Mouse (Mus musculus) hindbrain, embryonic 15.5 days (tissue): Measurements from ENCODE around the gene Efna1. TPM values are rescaled to one million over a fixed set of nuclear protein-coding genes. Genes with fewer than 3 reads are reported as not detected.

ENCODE experiments used
- ATAC-seq: fragments of 200-750 bp; cut with Nextera tagmentation; 2 replicates; pipeline ENCODE4 v1.8.0; 2017; ENCODE audit warnings: low read depth, moderate number of reproducible peaks, moderate TSS enrichment; ENCODE audit not compliant: low FRiP score
- H3K27ac ChIP-seq: fragments of 300-500 bp; sonication (generic); replicated peaks from 2 replicates; pipeline ENCODE4 v1.5.1; 2015; ENCODE audit warnings: mild to moderate bottlenecking, inconsistent platforms
- H3K27me3 ChIP-seq: fragments of 300-500 bp; sonication (generic); 2 replicates; pipeline ENCODE4 v1.6.1; 2015; ENCODE audit warnings: control low read depth, inconsistent platforms
- H3K36me3 ChIP-seq: fragments of 300-500 bp; sonication (generic); 2 replicates; pipeline ENCODE4 v1.6.1; 2015; ENCODE audit warnings: control low read depth, inconsistent platforms
- H3K4me1 ChIP-seq: fragments of 300-500 bp; sonication (generic); replicated peaks from 2 replicates; pipeline ENCODE4 v1.6.1; 2015; ENCODE audit warnings: control low read depth, inconsistent platforms
- H3K4me2 ChIP-seq: fragments of 300-500 bp; sonication (generic); 2 replicates; pipeline ENCODE4 v1.6.1; 2015; ENCODE audit warnings: moderate library complexity, mild to moderate bottlenecking, inconsistent platforms
- H3K4me3 ChIP-seq: fragments of 300-500 bp; sonication (generic); 2 replicates; pipeline ENCODE4 v1.5.1; 2015; ENCODE audit warnings: mild to moderate bottlenecking, inconsistent platforms
- H3K9ac ChIP-seq: fragments of 300-500 bp; sonication (generic); 2 replicates; pipeline ENCODE4 v1.6.1; 2015; ENCODE audit warnings: inconsistent platforms
- H3K9me3 ChIP-seq: fragments of 300-500 bp; sonication (generic); 2 replicates; pipeline ENCODE4 v1.6.1; 2016; ENCODE audit warnings: control low read depth, inconsistent platforms
- WGBS: fragments of 180-500 bp; shearing (Covaris S2); methylation state at CpG from one replicate; pipeline ENCODE4 v1.1.7; 2015; 5-methylcytosine and 5-hydroxymethylcytosine counted together
- polyA plus RNA-seq: library from polyadenylated mRNA; unstranded; fragments of >200 nt; fragmentation: Nextera tagmentation; extraction: Ambion mirVana; gene quantifications from 2 replicates; pipeline ENCODE4 v1.2.1, GENCODE M21; 2015

The Efna1 gene
- polyA plus RNA-seq, 1 experiment from 2014 or later = 8.9 TPM

DNA sequence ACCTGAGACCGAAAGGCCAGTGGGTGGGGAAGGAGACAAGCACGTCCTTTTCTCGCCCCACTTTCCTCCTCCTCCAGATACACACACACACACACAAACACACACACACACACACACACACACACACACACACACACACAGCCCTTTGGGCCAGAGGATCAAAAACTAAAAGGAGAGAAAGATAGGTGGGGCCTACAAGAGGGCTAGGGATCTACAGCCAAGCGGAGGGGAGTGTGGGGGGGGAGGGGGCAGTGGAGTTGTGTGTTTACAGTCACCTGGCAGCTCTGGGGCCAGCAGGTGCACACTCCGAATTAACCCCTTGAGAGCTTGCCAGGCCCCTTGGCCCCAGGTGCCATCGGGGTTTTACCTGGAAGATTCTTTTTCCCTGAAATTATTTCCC is 48.3 kb downstream of the Efna1 start:
- Histone ChIP-seq H3K27ac (no peak overlapping the region), H3K4me2 (no peak overlapping the region), H3K4me1 (peaks cover 14% of the 10 kb centered on the region), H3K9ac (no peak overlapping the region), H3K9me3 (no peaks in the 10 kb centered on the region), H3K27me3 (no peaks in the 10 kb centered on the region), H3K4me3 (no peak overlapping the region), H3K36me3 (peaks cover 41% of the 10 kb centered on the region)
- ATAC-seq = no peak
- WGBS = 80% methylated on average over 6 of the region's 6 CpGs

DNA sequence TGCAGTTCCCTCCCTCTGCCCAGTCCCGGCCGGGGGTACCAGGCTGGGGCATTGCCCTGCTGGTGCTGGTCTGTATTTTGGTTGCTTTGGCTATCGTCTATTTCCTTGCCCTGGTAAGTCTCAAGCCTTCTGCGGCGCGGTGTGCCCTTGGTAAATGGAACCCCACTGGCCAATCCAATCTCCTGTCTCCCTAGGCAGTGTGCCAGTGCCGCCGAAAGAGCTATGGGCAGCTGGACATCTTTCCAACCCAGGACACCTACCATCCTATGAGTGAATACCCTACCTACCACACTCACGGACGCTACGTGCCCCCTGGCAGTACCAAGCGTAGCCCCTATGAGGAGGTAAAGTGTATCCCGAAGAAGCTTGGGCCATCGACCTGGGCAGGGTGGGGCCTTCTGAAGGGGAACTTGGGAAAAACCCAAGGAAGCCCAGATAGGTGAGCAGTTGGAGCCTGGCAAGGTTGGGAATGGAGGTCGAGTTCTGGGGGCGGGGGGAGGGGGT is 49.1 kb downstream of the Efna1 start:
- Histone ChIP-seq H3K9ac (no peak overlapping the region), H3K27me3 (no peaks in the 10 kb centered on the region), H3K9me3 (no peaks in the 10 kb centered on the region), H3K36me3 (peaks cover 34% of the 10 kb centered on the region), H3K4me2 (no peak overlapping the region), H3K4me3 (no peak overlapping the region), H3K4me1 (peaks cover 22% of the 10 kb centered on the region), H3K27ac (no peak overlapping the region)
- no peak for ATAC-seq
- WGBS = 80% methylated on average over 16 of the region's 16 CpGs

DNA sequence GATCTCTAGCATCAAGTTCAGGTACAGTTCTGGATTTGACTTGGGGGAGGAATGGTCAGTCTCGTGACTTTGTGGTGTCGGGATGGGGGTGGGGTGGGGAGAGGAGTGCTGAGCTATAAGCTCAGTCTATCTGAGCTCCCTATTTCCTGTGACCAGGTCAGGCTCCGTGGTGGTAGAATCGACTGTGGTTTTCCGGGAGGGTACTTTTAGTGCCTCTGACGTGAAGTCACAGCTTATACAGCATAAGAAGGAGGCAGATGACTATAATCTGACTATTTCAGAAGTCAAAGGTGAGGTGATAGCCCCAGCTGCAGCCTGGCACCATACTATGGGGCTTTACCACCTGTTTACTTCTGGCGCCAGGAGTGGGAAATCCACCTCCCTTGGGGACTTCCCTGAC is 49.6 kb downstream of the Efna1 start:
- WGBS = 78% methylated on average over 7 of the region's 7 CpGs

DNA sequence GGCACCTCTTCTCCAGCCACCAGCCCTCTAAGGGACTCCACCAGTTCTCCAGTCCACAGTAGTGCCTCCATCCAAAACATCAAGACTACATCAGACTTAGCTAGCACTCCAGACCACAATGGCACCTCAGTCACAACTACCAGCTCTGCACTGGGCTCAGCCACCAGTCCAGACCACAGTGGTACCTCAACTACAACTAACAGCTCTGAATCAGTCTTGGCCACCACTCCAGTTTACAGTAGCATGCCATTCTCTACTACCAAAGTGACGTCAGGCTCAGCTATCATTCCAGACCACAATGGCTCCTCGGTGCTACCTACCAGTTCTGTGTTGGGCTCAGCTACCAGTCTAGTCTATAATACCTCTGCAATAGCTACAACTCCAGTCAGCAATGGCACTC is 50.4 kb downstream of the Efna1 start:
- Histone ChIP-seq H3K9ac (no peak overlapping the region), H3K27me3 (no peaks in the 10 kb centered on the region), H3K4me2 (no peak overlapping the region), H3K27ac (no peak overlapping the region), H3K9me3 (no peaks in the 10 kb centered on the region), H3K4me3 (no peak overlapping the region), H3K36me3 (peaks cover 22% of the 10 kb centered on the region), H3K4me1 (peaks cover 35% of the 10 kb centered on the region)
- no peak for ATAC-seq
- 95% methylated on average over 2 of the region's 2 CpGs for WGBS

More for the DNA sequence above, 49.6 kb downstream of the Efna1 start:
- Histone ChIP-seq H3K36me3 (peaks cover 29% of the 10 kb centered on the region), H3K4me3 (no peak overlapping the region), H3K27me3 (no peaks in the 10 kb centered on the region), H3K4me2 (no peak overlapping the region), H3K27ac (no peak overlapping the region), H3K9me3 (no peaks in the 10 kb centered on the region), H3K9ac (no peak overlapping the region), H3K4me1 (peaks cover 27% of the 10 kb centered on the region)
- no peak for ATAC-seq

DNA sequence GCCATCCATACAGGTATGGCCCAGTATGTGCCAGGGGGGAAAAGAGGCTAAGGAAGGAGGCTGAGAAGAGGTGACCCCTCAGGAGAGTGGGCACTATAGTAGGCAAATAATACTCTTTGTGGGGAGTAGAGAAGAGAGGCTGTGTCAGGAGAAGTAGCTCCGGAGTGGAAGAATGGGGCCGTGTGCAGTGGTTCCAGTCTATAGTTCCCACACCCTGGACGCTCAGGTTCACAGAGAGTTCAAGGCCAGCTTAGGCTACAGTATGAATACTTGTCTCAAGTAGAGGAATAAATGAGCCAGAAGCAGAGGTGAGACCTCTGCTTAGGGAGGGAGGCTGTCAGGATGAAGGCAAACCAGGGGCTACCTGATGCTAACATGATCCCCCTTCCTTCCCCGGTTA is 51.7 kb downstream of the Efna1 start:
- Histone ChIP-seq H3K27me3 (no peaks in the 10 kb centered on the region), H3K4me2 (no peak overlapping the region), H3K4me1 (peaks cover 47% of the 10 kb centered on the region), H3K9me3 (no peaks in the 10 kb centered on the region), H3K36me3 (peaks cover 9% of the 10 kb centered on the region), H3K4me3 (no peak overlapping the region), H3K27ac (no peak overlapping the region), H3K9ac (no peak overlapping the region)
- ATAC-seq = no peak
- WGBS = 56% methylated on average over 4 of the region's 4 CpGs

DNA sequence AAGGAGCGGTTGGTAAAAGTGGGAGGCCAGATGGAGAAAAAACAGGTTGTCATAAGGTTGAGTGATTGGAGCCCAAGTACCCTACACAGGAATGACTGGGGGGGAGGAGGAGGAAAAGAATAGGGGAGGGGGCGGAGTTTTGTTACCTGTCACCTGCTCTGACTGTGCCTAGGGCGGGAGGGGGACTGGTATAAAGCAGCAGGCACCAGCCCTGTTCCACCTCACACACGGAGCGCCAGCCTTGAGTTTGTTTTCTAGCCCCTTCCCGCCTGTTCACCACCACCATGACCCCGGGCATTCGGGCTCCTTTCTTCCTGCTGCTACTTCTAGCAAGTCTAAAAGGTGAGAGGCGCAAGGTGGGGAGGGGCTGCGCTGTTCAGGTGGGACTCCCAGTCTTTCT is 52.1 kb downstream of the Efna1 start, which contains the start of gene Muc1:
Muc1 (plus strand) TSS at position 222 of the 400 bp plus-strand sequence.
- Histone ChIP-seq H3K9me3 (no peaks in the 10 kb centered on the region), H3K27me3 (no peaks in the 10 kb centered on the region), H3K4me1 (peaks cover 51% of the 10 kb centered on the region), H3K27ac (peak within 1 kb of the TSS; percentile 84), H3K4me2 (peak within 1 kb of the TSS; percentile 67), H3K9ac (peak within 1 kb of the TSS; percentile 30; the same call in 1 of the 2 replicates), H3K36me3 (peaks cover 5% of the 10 kb centered on the region; the same call in 1 of the 2 replicates), H3K4me3 (peak within 1 kb of the TSS; percentile 41)
- ATAC-seq = no peak
- WGBS = 39% methylated on average over 10 of the region's 10 CpGs

DNA sequence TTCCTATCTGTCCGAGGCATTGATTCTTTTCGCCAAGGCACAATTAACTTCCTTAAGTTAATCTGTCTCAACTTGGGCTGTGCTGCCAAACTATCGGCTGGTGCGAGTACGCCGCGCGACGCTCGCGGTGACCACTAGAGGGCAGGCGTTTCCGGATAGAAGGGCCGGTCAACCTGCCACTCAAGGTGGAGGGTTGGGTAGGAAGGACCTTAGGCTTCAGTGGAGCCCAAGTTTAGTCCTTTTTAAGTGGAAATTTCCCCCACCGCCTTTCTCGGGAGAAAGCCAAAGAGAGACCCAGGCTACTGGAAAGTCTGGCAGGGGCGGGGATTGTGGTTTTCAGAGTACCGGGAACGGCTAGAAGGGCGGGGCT is 52.8 kb downstream of the Efna1 start:
- Histone ChIP-seq H3K9me3 (no peaks in the 10 kb centered on the region), H3K27ac (peak overlapping the region; percentile 84), H3K27me3 (no peaks in the 10 kb centered on the region), H3K36me3 (no peaks in the 10 kb centered on the region), H3K4me3 (peak overlapping the region; percentile 41), H3K9ac (peak overlapping the region; percentile 19; the same call in 1 of the 2 replicates), H3K4me1 (peaks cover 56% of the 10 kb centered on the region), H3K4me2 (peak overlapping the region; percentile 67)
- WGBS = under 1% methylated on average over 20 of the region's 20 CpGs
- peak; percentile 40 for ATAC-seq

DNA sequence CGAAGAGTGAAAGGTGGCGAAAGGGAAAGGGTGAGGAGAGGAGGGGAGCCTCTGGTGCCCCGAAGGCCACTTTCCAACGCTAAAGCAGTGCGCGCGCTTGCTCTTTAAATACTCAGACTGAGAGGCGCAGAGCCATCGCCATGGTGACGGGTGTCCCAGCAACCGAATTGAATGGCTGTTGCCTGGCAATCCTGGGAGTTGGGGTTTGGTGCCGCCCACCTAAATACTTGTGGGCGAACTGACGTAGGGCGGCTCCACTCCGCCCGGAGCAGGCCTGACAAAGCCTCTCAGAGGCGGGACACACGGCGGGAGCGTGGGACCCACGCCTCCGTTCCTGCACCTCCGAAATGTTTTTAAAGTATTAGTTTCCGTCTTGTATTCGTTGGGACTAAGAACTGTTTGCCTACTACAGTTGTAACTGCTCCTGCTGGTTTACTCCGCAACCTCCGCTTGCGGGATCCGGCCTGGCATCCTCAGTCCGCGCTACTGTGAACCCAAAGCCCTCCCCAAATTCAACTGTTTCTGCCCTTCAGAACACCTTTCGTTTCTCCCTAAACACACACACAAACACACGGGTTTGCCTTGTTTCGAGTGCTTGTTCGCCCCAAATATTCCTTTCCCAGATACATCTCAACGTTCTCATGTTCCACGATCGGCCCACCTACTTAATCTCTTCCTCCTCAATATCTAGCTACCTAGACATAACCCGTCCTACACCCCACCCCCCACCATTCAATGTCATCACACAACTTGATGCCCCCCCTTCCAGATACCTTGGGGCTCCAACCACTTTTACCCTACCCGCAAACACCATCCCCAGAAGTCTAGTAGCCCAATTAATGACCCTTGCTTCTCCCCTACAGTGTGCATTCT is 53.4 kb downstream of the Efna1 start:
- Histone ChIP-seq H3K4me1 (peaks cover 56% of the 10 kb centered on the region), H3K27ac (peak overlapping the region; percentile 84), H3K4me2 (peak overlapping the region; percentile 67), H3K27me3 (no peaks in the 10 kb centered on the region), H3K4me3 (peak overlapping the region; percentile 41), H3K36me3 (no peaks in the 10 kb centered on the region), H3K9ac (peak overlapping the region; percentile 46), H3K9me3 (no peaks in the 10 kb centered on the region)
- ATAC-seq = peak; percentile 80
- WGBS = 3% methylated on average over 41 of the region's 41 CpGs

DNA sequence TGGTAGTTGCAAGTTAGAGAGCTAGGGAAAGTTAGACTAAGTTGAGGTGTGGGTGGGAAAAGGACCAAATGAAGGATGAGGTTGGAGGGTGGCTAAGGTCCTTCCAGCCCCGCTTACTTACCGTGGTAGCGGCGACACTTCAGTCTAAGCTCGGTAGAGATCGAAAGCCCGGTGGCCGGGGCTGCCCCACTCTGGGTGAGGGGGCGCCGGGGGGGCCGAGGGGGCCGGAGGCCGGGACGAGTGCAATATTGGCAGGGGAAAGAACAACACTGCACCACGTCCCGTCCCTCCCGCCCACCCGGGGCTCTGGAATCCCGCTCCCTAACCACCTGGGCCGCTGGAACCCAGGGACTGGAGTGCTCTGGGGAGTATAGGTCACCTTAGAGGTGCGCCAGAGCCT is 54.0 kb downstream of the Efna1 start, which contains the start of gene Mtx1:
Mtx1 (minus strand) TSS at position 189 of the 400 bp plus-strand sequence.
- H3K9me3 ChIP-seq = no peaks in the 10 kb centered on the region
- WGBS = 2% methylated on average over 21 of the region's 21 CpGs
- H3K9ac ChIP-seq = peak within 1 kb of the TSS; percentile 46
- peaks cover 56% of the 10 kb centered on the region for H3K4me1 ChIP-seq
- no peaks in the 10 kb centered on the region for H3K36me3 ChIP-seq
- H3K4me3 ChIP-seq = peak within 1 kb of the TSS; percentile 41
- no peaks in the 10 kb centered on the region for H3K27me3 ChIP-seq
- ATAC-seq = no peak
- H3K4me2 ChIP-seq = peak within 1 kb of the TSS; percentile 67
- peak within 1 kb of the TSS; percentile 84 for H3K27ac ChIP-seq

DNA sequence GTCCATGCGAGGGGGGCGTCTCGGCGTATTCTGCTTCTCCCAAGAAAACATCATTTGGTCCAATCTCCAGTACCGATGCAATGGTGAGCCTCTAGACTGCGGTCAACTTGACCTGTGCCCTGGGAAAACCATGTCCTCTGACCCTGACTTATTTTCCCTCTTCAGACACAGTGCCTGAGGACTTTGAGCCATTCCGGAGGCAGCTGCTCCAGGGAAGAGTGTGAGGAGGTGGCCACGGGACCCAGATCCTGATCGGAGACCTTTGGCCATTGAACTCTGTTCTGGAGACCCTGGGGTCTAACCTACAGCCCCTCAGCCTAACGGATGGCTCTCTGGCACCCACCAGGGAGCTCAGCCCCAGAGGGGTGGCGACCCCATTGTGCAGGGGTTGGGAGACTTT is 54.6 kb downstream of the Efna1 start:
- H3K27ac ChIP-seq = peak overlapping the region; percentile 84
- no peaks in the 10 kb centered on the region for H3K36me3 ChIP-seq
- H3K4me2 ChIP-seq = peak overlapping the region; percentile 67
- no peaks in the 10 kb centered on the region for H3K9me3 ChIP-seq
- WGBS = 9% methylated on average over 11 of the region's 11 CpGs
- H3K4me3 ChIP-seq = peak overlapping the region; percentile 41
- peaks cover 56% of the 10 kb centered on the region for H3K4me1 ChIP-seq
- no peak for ATAC-seq
- H3K9ac ChIP-seq = peak overlapping the region; percentile 46
- H3K27me3 ChIP-seq = no peaks in the 10 kb centered on the region

DNA sequence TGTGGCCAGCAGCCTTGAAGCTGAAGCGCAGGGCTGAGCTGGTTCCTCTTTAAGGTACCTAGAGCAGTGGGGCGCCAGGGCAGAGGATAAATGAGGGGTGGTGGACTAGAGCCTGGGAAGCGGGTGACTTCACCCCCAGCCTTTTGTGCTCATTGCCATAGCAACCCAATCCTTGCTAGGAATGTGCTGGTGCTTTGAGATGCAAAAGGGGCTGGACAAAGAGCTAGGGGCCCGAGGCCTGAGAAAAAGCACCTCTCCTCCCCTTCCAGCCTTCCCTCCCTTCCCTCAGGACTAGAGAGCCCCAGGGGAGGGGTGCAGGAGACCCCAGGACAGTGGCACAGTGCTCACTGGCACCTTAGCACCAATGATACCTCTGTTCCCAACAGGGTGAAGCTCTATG is 55.0 kb downstream of the Efna1 start:
- Histone ChIP-seq H3K9me3 (no peaks in the 10 kb centered on the region), H3K4me3 (peak overlapping the region; percentile 41), H3K4me1 (peaks cover 56% of the 10 kb centered on the region), H3K27ac (peak overlapping the region; percentile 84), H3K27me3 (no peaks in the 10 kb centered on the region), H3K36me3 (no peaks in the 10 kb centered on the region), H3K4me2 (peak overlapping the region; percentile 67), H3K9ac (peak overlapping the region; percentile 46)
- ATAC-seq = peak; percentile 65
- 5% methylated on average over 4 of the region's 4 CpGs for whole genome bisulfite sequencing

DNA sequence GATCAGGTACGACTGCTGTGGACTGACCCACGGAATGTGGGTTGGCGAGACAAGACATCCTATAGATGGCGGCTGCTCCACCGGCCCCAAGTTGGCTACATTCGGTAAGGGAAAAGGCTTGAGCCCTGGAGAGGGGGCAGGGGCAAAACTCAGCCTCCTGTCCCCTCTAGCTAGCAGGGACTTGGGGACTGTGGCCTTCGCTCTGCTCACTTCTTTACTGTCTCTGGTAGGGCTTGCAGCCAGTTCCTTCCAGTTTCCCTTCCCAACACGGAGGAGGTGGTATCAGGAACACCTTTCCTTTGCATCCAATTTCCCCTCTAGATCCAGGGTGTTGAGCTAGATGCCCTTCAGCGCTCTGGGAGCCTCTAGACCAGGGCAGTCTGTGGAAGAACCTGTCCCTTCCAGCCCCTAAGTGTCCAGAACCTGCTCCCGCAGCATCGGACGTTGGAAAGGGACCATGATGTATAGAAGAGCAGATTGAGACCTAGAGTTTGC is 55.6 kb downstream of the Efna1 start:
- Histone ChIP-seq H3K27me3 (no peaks in the 10 kb centered on the region), H3K9me3 (no peaks in the 10 kb centered on the region), H3K36me3 (no peaks in the 10 kb centered on the region), H3K4me2 (peak overlapping the region; percentile 67), H3K9ac (peak overlapping the region; percentile 31), H3K4me3 (peak overlapping the region; percentile 41), H3K27ac (peak overlapping the region; percentile 84), H3K4me1 (peaks cover 56% of the 10 kb centered on the region)
- ATAC-seq = no peak
- 22% methylated on average over 12 of the region's 12 CpGs for WGBS
